Mouse (Mus musculus) CH12.LX (cell line): Measurements from ENCODE around the gene Tas2r120.

Source experiments
- CTCF ChIP-seq, 2 experiments: IDR thresholded peaks in 1 of 2; conservative IDR thresholded peaks in 1 of 2; 2 replicates each; pipeline ENCODE4 v1.5.1; 2011 to 2012; ENCODE audit warnings: low read depth in 2 of 2, low read length in 2 of 2, improper control_type of control experiment in 1 of 2, inconsistent platforms in 1 of 2, mild to moderate bottlenecking in 1 of 2, moderate library complexity in 1 of 2
- ELF1 ChIP-seq: IDR thresholded peaks from 2 replicates; pipeline ENCODE4 v1.6.1; 2014; ENCODE audit warnings: low read depth, mild to moderate bottlenecking, inconsistent platforms, low read length, improper control_type of control experiment
- EP300 ChIP-seq: IDR thresholded peaks from 2 replicates; pipeline ENCODE4 v1.6.1; 2011; ENCODE audit warnings: low read length, improper control_type of control experiment
- ETS1 ChIP-seq: conservative IDR thresholded peaks from 2 replicates; pipeline ENCODE4 v1.6.1; 2012; ENCODE audit warnings: low read depth, mild to moderate bottlenecking, inconsistent platforms, low read length, improper control_type of control experiment, moderate library complexity
- MXI1 ChIP-seq: IDR thresholded peaks from 2 replicates; pipeline ENCODE4 v1.6.1; 2011; ENCODE audit warnings: mild to moderate bottlenecking, low read depth, low read length, improper control_type of control experiment
- NRF1 ChIP-seq: IDR thresholded peaks from 2 replicates; pipeline ENCODE4 v1.6.1; 2014; ENCODE audit warnings: low read depth, mild to moderate bottlenecking, inconsistent platforms, low read length, improper control_type of control experiment, moderate library complexity
- POLR2A ChIP-seq: IDR thresholded peaks from 2 replicates; pipeline ENCODE4 v1.6.1; 2011; ENCODE audit warnings: low read depth, mild to moderate bottlenecking, improper control_type of control experiment, low read length
- RCOR1 ChIP-seq: conservative IDR thresholded peaks from 2 replicates; pipeline ENCODE4 v1.6.1; 2012; ENCODE audit warnings: low read depth, mild to moderate bottlenecking, inconsistent platforms, low read length, improper control_type of control experiment
- SIN3A ChIP-seq: IDR thresholded peaks from 2 replicates; pipeline ENCODE4 v1.6.1; 2012; ENCODE audit warnings: low read length, improper control_type of control experiment, inconsistent platforms
- SMC3 ChIP-seq: IDR thresholded peaks from 2 replicates; pipeline ENCODE4 v1.6.1; 2011; ENCODE audit warnings: low read depth, low read length, improper control_type of control experiment
- TBP ChIP-seq: conservative IDR thresholded peaks from 2 replicates; pipeline ENCODE4 v1.6.1; 2011; ENCODE audit warnings: low read depth, low read length, improper control_type of control experiment
- USF2 ChIP-seq: conservative IDR thresholded peaks from 2 replicates; pipeline ENCODE4 v1.6.1; 2011; ENCODE audit warnings: low read depth, low read length, improper control_type of control experiment
- ZC3H11A ChIP-seq: IDR thresholded peaks from 2 replicates; pipeline ENCODE4 v1.6.1; 2012; ENCODE audit warnings: low read depth, mild to moderate bottlenecking, inconsistent platforms, low read length, improper control_type of control experiment

- TF ChIP-seq SIN3A (no peak), USF2 (no peak), ETS1 (no peak), NRF1 (no peak), ZC3H11A (no peak), ELF1 (no peak), CTCF (conservative IDR thresholded peaks at IDR 0.05 in 1 of 2, IDR thresholded peaks at IDR 0.05 in 1 of 2; ENCODE audit: low read depth in 2 of 2, low read length in 2 of 2) (no peak), EP300 (no peak), TBP (no peak), POLR2A (no peak), RCOR1 (no peak), MXI1 (no peak), SMC3 (no peak)
Observed at GRCm38 (mm10) chr6:132656653-132657052, at the start of gene Tas2r120.
